Mouse (Mus musculus): ENCODE data around the gene Olfr657. TPM values are rescaled to one million over a fixed set of nuclear protein-coding genes. Genes with fewer than 3 reads are reported as not detected.

Gene Olfr657
- total RNA-seq (2021), result not detected
- long read RNA-seq, experiment 1, result 0 reads
- long read RNA-seq, experiment 2, result 0 reads

GRCm38 (mm10) chr7:104624494-104624893 lies at the start of gene Olfr657:
TSS of gene Olfr657 (plus strand) at chr7:104624794.
- intact Hi-C loops (cut with DNase I), result no loop called here
- no peak for DNase-seq

- intact Hi-C loops (cut with DNase I), result no loop called here
These were observed 47.6 kb upstream of the Olfr657 start, which contains the start of gene Olfr653 for GRCm38 (mm10) chr7:104577014-104577413. TSS of gene Olfr653 (plus strand) at chr7:104577314.

GRCm38 (mm10) chr7:104580846-104581245 lies 43.7 kb upstream of the Olfr657 start:
- DNase-seq, result no peak
- intact Hi-C loops (cut with DNase I), result no loop called here

More at GRCm38 (mm10) chr7:104577014-104577413, 47.6 kb upstream of the Olfr657 start, which contains the start of gene Olfr653:
- DNase-seq, result no peak

GRCm38 (mm10) chr7:104581429-104581828 lies 43.2 kb upstream of the Olfr657 start:
- intact Hi-C loops (cut with DNase I), result no loop called here
- no peak for DNase-seq

- no peak for DNase-seq
- intact Hi-C loops (cut with DNase I), result no loop called here
These were observed 37.9 kb upstream of the Olfr657 start, which contains the start of gene Olfr654 for GRCm38 (mm10) chr7:104586725-104587124. TSS of gene Olfr654 (plus strand) at chr7:104587025.

- intact Hi-C loops (cut with DNase I), result no loop called here
- no peak for DNase-seq
These were observed 36.3 kb upstream of the Olfr657 start for GRCm38 (mm10) chr7:104588274-104588673.

GRCm38 (mm10) chr7:104601679-104602078 lies 22.9 kb upstream of the Olfr657 start, which contains the start of gene Olfr655:
TSS of gene Olfr655 (minus strand) at chr7:104601779.
- intact Hi-C loops (cut with DNase I), result loop anchor here (5.0 kb wide), 1 partner anchor 399 kb away; no protein-coding TSS in a partner anchor
- DNase-seq, result no peak

GRCm38 (mm10) chr7:104603173-104603572 lies 21.4 kb upstream of the Olfr657 start:
- intact Hi-C loops (cut with DNase I), result loop anchor here (5.0 kb wide), 1 partner anchor 401 kb away; no protein-coding TSS in a partner anchor
- peak; percentile 9 to 50 for DNase-seq

GRCm38 (mm10) chr7:104604727-104605126 lies 19.9 kb upstream of the Olfr657 start:
- DNase-seq, result no peak
- intact Hi-C loops (cut with DNase I), result loop anchor here (5.0 kb wide), 1 partner anchor 402 kb away; no protein-coding TSS in a partner anchor

GRCm38 (mm10) chr7:104613655-104614054 lies 10.9 kb upstream of the Olfr657 start, which contains the start of gene Olfr656:
TSS of gene Olfr656 (plus strand) at chr7:104613955.
- intact Hi-C loops (cut with DNase I), result no loop called here

GRCm38 (mm10) chr7:104646841-104647482 lies 22.4 kb downstream of the Olfr657 start, which contains the start of gene Olfr658:
TSS of gene Olfr658 (minus strand) at chr7:104647305.
- DNase-seq, result peak; percentile 18
- intact Hi-C loops (cut with DNase I), result no loop called here

More at GRCm38 (mm10) chr7:104613655-104614054, 10.9 kb upstream of the Olfr657 start, which contains the start of gene Olfr656:
- no peak for DNase-seq

- DNase-seq, result no peak
- intact Hi-C loops (cut with DNase I), result no loop called here
These were observed 41.9 kb downstream of the Olfr657 start, which contains the start of gene Olfr659 for GRCm38 (mm10) chr7:104666453-104666852. TSS of gene Olfr659 (plus strand) at chr7:104666753.

GRCm38 (mm10) chr7:104686201-104686600 lies 61.6 kb downstream of the Olfr657 start, which contains the start of gene Olfr661:
TSS of gene Olfr661 (plus strand) at chr7:104686501.
- intact Hi-C loops (cut with DNase I), result no loop called here
- DNase-seq, result no peak

Other genes starting within 250 kb of the Olfr657 start
- gene Trim30c, start 224.0 kb upstream of the Olfr657 start, total RNA-seq (2021), result under 1 TPM; 0.12 to 0.17 TPM
- 1 to 10 TPM; 2.7 to 3.1 TPM for gene Trim30a, start 159.6 kb upstream of the Olfr657 start, total RNA-seq (2021)
- 1 to 10 TPM in 1 of 2 experiments, under 1 TPM in 1; 0.45 to 1.2 TPM for gene Trim30d, start 116.9 kb upstream of the Olfr657 start, total RNA-seq (2021)
- not detected for gene Olfr651, start 74.7 kb upstream of the Olfr657 start, total RNA-seq (2021)
- gene Olfr652, start 63.9 kb upstream of the Olfr657 start, total RNA-seq (2021), result not detected
- not detected for gene Olfr653, start 47.5 kb upstream of the Olfr657 start, total RNA-seq (2021)
- gene Olfr654, start 37.8 kb upstream of the Olfr657 start, total RNA-seq (2021), result not detected
- gene Olfr655, start 23.0 kb upstream of the Olfr657 start, total RNA-seq (2021), result not detected
- gene Olfr656, start 10.8 kb upstream of the Olfr657 start, total RNA-seq (2021), result not detected
- gene Olfr658, start 22.5 kb downstream of the Olfr657 start, total RNA-seq (2021), result not detected
- not detected for gene Olfr659, start 42.0 kb downstream of the Olfr657 start, total RNA-seq (2021)
- not detected for gene Olfr661, start 61.7 kb downstream of the Olfr657 start, total RNA-seq (2021)
- not detected for gene Usp17le, start 152.7 kb downstream of the Olfr657 start, total RNA-seq (2021)
- not detected for gene Usp17lb, start 217.8 kb downstream of the Olfr657 start, total RNA-seq (2021)
- gene Usp17la, start 232.2 kb downstream of the Olfr657 start, total RNA-seq (2021), result not detected

All from heart, postnatal 14 days (tissue).